Mouse (Mus musculus): ENCODE measurements at regions not wholly inside any gene's neighbourhood (a gene's known extent, or its start where the extent isn't known, plus 50 kb on each side); places are given as distances from the start of the nearest gene placed in this dataset.

DNA sequence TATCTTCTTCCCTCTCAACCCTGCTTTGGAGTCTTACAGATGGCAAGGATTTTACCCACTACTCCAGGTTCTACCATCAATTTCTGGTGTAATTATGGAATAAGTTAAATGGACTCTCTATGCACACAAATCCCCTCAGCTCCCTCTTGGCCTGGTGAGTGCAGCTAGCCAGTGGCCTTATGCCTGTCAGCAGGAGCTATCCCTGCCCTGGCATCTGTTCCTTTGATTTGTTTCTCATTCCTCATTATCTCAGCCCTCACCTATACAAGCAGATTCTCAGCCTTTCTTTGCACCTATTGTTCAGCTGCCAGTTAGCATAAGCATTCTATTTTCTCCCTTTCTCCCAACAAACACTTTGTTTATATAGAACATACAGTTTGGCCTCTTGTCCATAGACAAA is 150.3 kb downstream of the Rnf152 start:
- DNase-seq (ENCODE audit: extremely low spot score, low spot score): no peak

DNA sequence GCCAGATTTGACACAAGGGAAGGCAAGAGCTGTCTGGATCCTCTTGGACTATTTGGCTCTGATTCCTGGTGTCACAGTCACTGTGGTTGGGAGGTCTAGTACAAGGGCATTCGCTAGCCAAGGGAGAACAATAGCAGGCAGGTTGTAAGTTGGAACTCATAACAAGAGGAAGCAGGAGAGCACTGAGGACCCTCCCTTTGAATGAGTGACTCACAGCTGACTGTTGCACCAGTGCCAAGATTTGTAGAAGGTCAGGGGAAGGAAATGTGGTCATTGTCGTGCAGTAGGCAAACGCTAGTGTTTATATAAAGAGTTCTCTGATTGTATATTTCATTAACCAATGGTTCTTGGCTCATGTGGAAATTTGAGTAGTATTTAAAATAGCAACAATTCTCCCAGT is 157.2 kb downstream of the Rnf152 start:
- DNase-seq (ENCODE audit: extremely low spot score, low spot score): no peak

DNA sequence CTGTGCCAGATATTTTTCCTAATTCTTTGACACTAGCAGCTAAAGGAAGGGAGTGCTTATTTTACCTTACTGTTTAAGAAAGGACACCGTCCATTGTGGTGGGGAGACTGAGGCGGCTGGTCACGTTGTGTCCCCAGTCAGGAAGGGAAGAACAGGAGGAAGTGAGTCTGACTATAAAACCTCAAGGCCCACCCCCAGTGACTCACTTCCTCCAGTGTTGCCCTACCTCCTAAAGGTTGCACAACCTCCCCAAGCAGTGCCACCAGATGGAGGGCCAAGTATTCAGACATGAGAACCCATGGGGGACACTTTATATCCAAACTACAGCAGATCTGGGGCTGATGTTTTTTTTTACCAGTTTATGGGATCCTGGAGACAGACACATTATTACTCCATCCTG is 165.4 kb downstream of the Rnf152 start:
- DNase-seq (ENCODE audit: extremely low spot score, low spot score): no peak

GRCm38 (mm10) chr1:105188920-105189266 is 167.6 kb downstream of the Rnf152 start:
- DNase-seq (ENCODE audit: extremely low spot score, low spot score): no peak

DNA sequence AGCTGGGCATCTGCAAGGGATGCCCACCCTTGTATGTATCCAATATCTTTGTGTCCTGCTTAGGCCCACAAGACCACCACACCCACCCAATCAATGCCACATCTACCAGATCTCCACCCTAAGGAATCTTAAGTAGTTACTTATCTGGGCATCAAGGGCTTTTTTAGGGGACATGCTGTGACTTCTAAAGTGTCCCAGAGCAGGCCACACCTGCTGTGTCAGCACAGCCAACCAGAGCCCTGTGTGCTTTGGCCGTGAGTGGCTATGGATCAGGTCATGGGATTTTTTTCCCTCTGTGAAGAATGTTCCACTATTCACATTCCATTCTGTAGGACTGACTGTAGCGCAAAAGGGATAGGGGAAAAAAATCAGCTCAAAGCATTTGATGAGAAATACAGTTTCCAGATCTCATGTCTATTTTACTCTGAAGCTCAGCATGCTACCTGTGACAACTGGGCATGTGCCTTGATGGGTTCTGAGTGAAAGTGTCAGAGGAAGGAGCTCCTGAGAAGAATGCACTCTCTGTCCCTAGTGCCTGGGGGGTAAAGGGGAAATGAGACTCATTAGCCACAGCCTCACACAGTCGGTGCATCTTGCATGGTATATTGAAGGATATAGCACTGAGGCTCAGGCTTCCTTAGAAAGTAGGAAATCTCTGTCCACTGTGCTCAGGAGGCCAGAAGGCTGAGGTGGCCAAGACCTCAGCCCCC is 168.1 kb downstream of the Rnf152 start:
- DNase-seq (ENCODE audit: extremely low spot score, low spot score): no peak

- no peak for DNase-seq (ENCODE audit: extremely low spot score, low spot score)
These were observed 172.0 kb downstream of the Rnf152 start for GRCm38 (mm10) chr1:105184470-105184869.

GRCm38 (mm10) chr1:105179371-105179823 is 177.1 kb downstream of the Rnf152 start:
- DNase-seq (ENCODE audit: extremely low spot score, low spot score): no peak

- no peak for DNase-seq (ENCODE audit: extremely low spot score, low spot score)
These were observed 177.7 kb downstream of the Rnf152 start for GRCm38 (mm10) chr1:105178773-105179172.

DNA sequence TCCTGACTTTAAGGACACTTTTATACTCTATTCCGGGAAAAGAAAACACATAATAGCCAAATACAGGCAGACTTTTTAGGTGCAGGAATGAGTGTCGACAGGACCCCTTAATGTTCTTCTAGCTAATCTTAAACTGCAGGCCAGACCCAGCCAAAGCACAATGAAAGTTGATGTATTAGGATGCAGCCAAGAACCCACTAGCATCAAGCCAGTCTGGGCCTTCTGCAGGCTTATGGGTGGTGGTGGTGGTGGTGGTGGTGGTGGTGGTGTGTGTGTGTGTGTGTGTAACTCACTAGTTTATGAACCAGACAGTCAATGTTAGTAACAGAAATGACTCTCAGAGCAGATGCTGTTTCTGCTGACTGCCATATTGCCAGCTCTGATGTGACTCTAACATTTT is 178.6 kb downstream of the Rnf152 start:
- no peak for DNase-seq (ENCODE audit: extremely low spot score, low spot score)

- no peak for DNase-seq (ENCODE audit: extremely low spot score, low spot score)
These were observed 179.3 kb downstream of the Rnf152 start for GRCm38 (mm10) chr1:105177015-105177762.

- no peak for DNase-seq (ENCODE audit: extremely low spot score, low spot score)
These were observed 185.5 kb downstream of the Rnf152 start for GRCm38 (mm10) chr1:105170979-105171378.

DNA sequence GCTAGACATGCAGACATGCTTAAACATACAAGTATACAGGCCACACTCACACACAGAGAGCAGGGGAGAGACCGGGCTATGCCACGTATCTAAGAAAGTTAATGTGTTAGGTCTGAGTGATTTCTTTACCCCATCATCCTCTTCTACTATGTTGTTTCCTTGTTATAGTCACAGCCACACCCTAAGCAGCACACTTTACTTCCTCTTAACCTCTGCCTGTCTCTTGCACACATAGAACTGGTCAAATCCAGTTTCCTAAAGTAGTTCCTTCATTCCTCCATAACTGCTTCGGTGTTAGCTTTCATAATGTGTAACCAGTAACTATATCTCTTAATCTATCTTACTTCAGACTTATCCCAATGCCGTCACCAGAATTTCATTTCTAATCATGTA is 186.4 kb downstream of the Rnf152 start:
- DNase-seq (ENCODE audit: extremely low spot score, low spot score): no peak

DNA sequence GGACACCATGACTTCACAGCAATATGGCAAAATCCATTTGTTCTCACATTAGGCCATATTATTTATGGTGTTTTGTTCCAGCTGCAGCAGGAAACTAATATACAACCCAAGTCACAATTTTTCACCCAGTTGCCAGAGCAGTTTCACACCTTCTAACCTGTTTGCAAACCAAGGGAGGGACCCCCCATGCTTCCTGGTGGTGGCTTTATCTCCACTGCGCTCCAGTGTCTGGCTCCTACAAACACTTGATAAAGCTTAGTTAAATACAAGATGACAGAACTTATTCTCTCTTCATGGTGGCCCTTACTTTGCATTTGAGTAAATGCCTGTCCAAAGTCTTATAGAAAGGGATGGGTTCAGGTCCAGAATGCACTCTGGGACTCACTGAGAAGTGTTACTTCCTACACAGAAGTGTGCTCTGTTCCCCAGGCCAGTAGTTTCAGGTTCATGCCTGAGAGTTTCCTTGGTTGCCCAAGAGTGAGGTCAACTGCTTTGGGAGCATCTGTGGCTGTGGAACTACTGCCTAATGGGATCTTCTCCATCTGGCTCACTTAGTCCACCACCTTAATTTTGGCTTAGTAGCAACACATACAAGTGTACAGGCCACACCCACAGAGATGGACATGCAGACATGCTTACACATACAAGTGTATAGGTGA is 186.9 kb downstream of the Rnf152 start:
- no peak for DNase-seq (ENCODE audit: extremely low spot score, low spot score)

DNA sequence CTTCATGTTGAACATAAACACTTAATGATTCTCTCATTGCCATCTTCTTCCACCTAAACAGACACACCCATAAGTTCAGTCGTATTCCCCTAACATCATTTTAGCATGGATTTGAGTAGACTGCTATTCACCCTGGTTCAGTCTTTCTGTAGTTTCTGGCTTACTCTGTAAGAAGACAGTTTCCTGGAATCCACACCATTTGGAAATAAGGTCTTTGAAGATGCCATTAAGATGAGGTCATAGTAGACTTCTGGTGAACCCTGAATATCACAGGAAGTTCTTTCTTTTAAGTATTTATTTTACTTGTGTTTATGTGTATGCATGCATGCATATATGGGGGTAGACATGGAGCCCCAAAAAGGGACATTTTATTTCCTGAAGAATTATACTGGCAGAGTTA is 187.7 kb downstream of the Rnf152 start:
- DNase-seq (ENCODE audit: extremely low spot score, low spot score): no peak

DNA sequence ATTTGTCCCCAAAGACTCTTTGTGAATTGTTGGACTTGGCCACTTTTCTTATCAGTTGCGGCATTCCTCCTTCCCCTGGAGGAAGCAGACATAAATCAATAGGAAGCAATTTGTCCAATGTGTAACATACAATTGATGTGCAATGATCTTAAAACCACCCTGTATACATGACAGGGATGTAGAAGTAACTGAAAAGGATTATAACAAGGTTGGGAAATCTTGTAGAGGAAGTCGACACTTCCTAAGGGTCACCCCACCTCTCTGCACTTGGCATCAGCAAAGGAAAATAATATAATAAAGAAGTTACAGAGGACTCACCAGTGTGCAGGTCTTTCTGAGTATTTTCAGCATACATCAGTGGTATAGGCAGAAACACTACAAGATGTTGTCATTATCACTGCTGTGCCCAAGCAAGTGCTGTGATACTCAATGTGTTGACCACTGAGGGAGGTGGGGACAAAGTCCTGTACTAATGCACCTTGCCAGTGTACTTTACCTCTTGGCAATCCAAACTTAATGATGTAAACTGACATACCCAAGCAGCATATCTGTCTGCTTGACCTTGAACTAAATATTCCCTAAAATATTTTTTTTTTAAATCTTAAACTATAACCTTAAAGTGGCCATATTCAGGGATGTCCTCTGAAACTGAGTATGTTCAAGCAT is 198.9 kb downstream of the Rnf152 start:
- no peak for DNase-seq (ENCODE audit: extremely low spot score, low spot score)

GRCm38 (mm10) chr1:105152175-105152828 is 204.2 kb downstream of the Rnf152 start:
- no peak for DNase-seq (ENCODE audit: extremely low spot score, low spot score)

GRCm38 (mm10) chr1:105151466-105151846 is 205.1 kb downstream of the Rnf152 start:
- no peak for DNase-seq (ENCODE audit: extremely low spot score, low spot score)

DNA sequence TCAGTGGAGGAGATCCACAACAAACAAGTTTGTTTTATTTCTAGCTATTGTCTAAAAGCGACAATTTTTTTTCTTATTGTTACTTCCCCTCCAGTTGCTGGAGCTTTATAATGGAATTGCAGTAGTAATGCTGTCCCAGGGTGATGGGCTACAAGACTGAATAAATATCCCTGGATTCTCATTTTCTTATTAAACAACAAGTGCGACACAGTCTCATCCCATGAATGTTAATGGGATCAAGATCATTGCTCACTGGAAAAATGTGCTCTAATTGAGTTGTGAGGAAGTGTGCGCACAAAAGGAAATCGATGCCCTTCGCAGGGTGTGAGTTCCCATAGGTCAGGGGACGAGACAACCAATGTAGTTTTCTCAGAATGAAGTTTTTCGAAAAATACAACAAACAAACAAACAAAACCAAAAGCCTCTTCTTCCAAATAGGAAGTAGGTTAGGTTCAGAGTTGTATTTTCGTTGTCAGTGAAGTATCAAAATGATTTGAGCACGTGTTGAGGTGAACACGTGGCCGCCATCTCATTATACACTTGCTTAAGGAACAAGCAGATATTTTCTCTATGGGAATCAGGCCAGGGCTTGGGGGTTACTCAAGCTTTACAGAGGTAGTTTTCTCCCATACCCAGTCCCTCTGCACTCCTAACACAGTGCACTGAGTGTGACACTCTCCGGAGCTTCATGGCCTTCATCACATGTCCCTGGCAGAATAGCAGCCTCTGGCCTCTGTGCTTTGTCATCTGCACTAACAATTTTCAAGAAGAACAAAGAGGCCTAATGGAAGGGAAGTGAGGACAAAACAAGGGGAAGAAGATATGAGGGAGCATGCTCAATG is 205.7 kb downstream of the Rnf152 start:
- no peak for DNase-seq (ENCODE audit: extremely low spot score, low spot score)

GRCm38 (mm10) chr1:105148792-105149191 is 207.7 kb downstream of the Rnf152 start:
- no peak for DNase-seq (ENCODE audit: extremely low spot score, low spot score)

DNA sequence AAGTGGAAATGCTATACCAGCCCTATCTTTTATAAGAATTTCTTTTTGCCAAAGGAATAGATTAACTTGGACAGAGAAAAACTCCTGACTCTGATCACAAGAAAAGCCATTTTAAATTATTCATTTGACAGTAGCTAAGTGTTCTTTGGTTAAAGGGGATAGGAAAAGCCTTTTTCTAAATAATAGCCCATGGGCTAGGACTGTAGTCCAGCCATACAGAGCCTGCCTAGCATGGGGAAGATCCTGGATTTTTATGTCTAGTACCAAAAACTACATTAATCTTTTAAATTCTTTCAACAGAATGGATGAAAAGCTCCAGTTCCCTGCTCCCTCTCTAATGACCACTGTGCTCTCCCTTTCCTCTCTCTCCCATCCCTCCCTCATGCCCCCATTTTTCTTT is 208.5 kb downstream of the Rnf152 start:
- DNase-seq (ENCODE audit: extremely low spot score, low spot score): no peak

- DNase-seq (ENCODE audit: extremely low spot score, low spot score): no peak
These were observed 232.6 kb downstream of the Rnf152 start for GRCm38 (mm10) chr1:105123936-105124335.
